Mouse (Mus musculus): ENCODE measurements around the gene Commd1. TPM values are rescaled to one million over a fixed set of nuclear protein-coding genes. Genes with fewer than 3 reads are reported as not detected.

The Commd1 gene
- total RNA-seq, 2 experiments from 2014 or later: 139 to 159 TPM

- no peak for DNase-seq (ENCODE audit: low spot score in 2 of 2)
Measured at GRCm38 (mm10) chr11:22952668-22953067, 29.5 kb downstream of the Commd1 start.

DNA sequence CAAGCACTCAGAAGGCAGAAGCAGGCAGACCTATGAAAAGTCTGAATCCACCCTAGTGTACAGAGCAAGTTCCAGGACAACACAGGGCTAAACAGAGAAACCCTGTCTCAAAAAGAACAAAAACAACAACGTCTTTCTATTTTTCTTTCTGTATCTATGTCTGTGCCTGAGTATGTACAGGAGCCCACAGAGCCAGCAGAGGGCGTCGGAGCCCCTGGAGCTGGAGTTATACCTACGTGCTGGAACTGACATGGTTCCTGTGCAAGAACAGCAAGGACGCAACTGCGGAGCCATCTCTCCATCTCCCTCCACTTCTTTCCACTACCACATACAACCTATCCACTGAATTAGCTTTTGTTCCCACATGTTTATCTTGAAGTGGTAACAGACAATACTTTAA is 32.1 kb downstream of the Commd1 start:
- no peak for DNase-seq (ENCODE audit: low spot score in 2 of 2)

DNA sequence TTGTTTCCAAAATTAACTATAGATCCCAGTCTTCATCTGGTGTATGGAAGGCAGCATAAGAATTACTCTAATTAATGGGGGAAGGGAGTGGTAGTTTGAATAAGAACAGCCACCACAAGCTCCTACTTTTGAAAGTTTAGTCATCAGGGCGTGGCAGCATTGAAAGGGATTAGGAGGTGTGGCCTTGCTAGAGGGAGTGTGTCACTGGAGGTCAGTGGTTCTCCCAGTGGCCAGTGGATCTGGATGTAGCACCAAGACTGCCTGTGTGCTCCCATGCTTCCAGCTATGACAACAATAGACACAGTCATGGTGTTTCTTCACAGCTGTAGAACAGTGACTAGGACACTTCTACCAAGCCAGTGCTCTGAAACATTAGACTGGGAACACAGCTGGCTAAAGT is 33.1 kb downstream of the Commd1 start:
- DNase-seq (ENCODE audit: low spot score in 2 of 2): no peak

- DNase-seq (ENCODE audit: low spot score in 2 of 2): no peak
Measured at GRCm38 (mm10) chr11:22938983-22939382, 43.2 kb downstream of the Commd1 start.

DNA sequence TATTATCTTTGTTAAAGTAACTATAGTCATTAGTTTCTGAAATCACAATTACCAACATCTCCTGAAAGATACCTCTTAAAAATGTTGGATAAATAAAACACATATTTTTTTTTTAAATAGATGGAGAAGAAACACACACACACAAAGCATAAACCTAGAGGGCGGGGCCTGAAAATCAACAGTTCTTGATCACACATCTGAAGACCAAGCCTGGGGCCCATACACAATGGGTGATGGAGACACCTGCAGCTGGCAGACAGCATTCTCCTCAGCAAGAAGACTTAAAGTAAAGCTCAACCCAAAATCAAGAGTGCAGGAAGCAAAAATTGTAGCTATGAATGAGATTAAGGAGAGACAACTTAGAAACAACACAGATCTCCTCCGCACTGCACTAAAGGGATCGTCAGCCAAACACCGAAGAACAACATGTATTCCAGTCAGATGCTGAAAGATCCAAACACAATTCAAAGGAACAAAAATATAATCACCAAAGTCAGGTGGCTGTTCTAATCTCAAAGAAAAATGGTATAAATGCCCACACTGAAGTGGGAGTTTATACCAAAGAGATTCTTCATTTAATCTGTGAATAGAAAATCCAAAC is 44.4 kb downstream of the Commd1 start:
- DNase-seq (ENCODE audit: low spot score in 2 of 2): no peak

- no peak for DNase-seq (ENCODE audit: low spot score in 2 of 2)
Measured at GRCm38 (mm10) chr11:22936446-22937125, 45.6 kb downstream of the Commd1 start.

DNA sequence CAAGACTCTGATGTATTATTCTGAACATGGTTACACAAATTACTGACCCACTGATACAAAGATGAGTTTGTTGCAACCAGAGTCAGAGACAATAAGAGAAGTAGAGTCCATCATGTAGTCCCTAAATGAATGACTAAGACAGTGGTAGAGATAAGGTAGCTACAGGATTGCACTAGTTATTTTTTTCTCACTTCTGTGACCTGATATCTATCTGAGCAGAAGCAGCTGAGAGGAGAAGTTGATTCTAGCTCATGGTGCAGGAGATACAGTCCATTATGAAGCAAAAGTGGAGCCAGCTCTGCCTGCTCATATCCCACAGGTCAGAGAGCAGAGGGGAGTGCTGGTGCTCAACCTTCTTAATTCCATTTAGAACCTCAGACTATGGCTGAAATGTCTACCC is 50.0 kb downstream of the Commd1 start:
- no peak for DNase-seq (ENCODE audit: low spot score in 2 of 2)

- no peak for DNase-seq (ENCODE audit: low spot score in 2 of 2)
Measured at GRCm38 (mm10) chr11:22931320-22931905, 50.8 kb downstream of the Commd1 start.

GRCm38 (mm10) chr11:22930129-22930528 is 52.1 kb downstream of the Commd1 start:
- no peak for DNase-seq (ENCODE audit: low spot score in 2 of 2)

DNA sequence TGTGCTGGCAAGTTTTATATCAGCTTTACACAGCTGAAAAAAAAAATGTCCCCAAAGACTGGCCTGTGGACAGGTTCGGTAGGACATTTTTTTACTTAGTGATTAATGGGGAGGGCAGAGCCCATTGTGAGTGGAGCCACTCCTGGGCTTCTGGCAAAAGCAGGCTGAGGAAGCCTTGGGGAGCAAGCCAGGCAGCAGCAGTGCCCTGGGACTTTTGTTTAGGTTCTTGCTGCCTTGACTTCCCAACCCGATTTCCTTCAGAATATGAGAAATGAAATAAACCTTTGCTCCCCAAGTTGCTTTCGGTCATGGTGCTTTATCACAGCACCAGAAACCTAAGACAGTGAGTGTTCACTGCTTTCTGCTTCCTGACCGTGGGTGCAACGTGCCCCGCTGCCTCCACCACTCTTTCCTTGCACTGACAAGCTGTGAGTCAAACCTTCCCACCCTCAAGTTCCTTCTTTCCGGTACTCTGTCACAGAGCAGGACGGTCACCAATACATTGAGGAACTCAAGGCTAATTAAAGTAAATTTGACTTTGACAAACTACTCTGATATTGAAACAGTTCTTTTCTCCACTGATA is 53.5 kb downstream of the Commd1 start:
- DNase-seq (ENCODE audit: low spot score in 2 of 2): no peak

DNA sequence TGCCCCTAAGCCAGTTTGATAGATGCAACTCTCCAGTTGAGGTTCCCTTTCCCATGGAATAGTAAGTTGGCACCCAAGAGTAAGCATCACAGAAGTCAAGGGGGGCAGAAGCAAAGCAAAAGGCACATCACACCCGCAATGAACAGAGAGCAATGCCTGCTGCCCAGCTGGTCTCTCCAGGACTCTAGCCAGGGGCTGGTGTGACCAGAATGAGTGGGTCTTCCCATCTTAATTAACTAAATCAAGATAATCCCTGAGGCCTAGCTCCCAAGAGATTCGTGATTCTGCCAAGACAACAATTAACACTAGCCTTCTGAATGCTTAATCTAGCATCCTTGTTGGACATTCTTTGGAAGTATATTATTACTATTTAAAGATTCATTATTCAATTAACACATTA is 58.6 kb downstream of the Commd1 start:
- no peak for DNase-seq (ENCODE audit: low spot score in 2 of 2)

GRCm38 (mm10) chr11:22922546-22922945 is 59.6 kb downstream of the Commd1 start:
- DNase-seq (ENCODE audit: low spot score in 2 of 2): no peak

GRCm38 (mm10) chr11:22919336-22919735 is 62.8 kb downstream of the Commd1 start:
- no peak for DNase-seq (ENCODE audit: low spot score in 2 of 2)

DNA sequence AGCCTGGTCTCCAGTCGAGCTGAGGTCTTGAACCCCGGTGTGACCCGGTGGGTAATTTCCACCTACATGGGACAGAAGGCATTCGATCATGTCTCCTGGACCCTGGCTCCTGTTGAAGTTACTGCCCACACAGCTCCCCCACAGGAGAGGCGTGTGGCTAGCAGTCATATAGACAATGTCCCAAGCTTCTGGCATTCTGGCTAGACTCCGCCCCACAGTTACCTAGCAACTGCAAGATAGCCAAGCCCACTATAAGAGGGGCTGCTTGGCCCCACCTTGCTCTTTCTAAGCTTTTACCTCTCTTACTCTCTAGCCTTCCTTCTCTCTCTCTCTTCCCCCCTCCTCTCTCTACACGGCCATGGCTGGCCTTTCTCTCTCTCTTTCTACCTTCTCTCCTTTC is 64.4 kb downstream of the Commd1 start:
- no peak for DNase-seq (ENCODE audit: low spot score in 2 of 2)

GRCm38 (mm10) chr11:22913744-22914143 is 68.4 kb downstream of the Commd1 start:
- DNase-seq (ENCODE audit: low spot score in 2 of 2): no peak

DNA sequence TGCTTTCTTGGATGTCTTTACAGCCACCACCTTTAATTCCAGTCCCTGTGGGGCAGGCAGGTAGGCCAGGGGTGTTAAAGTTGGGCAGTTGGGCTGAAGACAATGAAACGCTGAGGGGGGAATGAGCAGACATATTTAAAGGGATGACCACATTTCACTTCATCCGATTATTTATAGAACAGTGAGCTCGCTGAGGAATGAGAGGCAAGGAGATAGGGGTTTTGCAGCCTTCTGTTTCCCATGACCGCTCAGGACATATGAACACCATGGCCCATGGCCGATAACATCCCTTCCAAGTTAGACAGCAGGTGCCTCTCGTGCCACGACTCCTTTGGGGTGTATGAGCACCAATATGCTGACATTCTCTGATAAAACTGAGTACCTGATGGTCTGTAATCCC is 70.4 kb downstream of the Commd1 start:
- no peak for DNase-seq (ENCODE audit: low spot score in 2 of 2)

DNA sequence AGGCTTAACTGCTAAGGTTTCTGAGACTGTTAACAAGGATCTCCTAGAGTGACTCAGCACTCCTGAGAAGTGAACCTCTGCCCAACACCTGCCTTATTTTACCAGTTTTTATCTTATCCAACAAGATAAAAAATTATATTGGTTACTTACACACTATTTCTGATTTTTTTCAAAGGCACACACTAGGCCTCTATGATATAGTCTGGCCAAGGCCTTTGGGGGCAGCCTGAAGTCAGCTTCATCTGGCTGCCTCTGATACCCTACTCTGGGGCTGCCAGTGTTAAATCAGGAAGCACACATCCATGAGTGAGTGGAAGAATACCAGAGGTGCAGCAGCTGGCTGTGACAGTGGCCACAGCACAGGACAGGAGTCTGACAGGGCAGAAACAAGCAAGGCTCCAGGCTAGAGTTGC is 75.7 kb downstream of the Commd1 start:
- DNase-seq (ENCODE audit: low spot score in 2 of 2): no peak

- no peak for DNase-seq (ENCODE audit: low spot score in 2 of 2)
Measured at GRCm38 (mm10) chr11:22902923-22903322, 79.3 kb downstream of the Commd1 start.

DNA sequence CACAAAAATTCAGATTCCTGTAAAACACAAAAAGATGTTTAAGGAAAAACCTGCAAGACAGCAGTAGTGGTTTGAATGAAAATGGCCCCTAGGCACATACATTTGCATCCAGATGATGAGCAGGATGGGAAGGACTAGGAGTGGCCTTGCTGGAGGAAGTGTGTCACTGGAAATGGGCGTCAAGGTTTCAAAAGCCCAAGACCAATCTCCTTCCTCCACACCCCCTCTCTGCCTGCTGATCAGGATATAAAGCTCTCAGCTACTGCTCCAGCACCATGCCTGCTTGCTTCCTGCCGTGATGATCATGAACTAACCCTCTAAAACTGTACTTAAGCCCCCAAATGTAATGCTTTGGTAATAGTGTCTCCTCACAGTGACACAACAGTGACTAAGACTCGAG is 82.1 kb downstream of the Commd1 start:
- DNase-seq (ENCODE audit: low spot score in 2 of 2): no peak

DNA sequence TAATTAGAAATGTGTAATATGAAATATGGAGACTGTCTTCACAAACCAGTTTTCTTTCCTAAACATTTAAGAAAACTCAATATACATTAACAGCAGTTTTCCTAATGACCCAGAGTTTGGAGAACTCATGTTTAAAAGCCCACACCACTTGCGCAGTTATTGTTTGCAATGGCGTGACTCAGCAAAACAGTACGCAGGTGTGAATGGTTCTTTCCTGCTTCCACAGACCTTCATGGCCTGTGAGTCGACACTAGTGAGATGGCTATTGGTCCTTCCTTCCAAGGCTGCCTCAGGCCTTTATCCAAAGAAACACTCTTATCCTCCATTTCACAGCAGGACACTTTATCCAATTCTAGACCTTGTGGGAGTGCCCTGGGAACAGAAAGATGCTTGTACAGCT is 84.5 kb downstream of the Commd1 start:
- no peak for DNase-seq (ENCODE audit: low spot score in 2 of 2)

DNA sequence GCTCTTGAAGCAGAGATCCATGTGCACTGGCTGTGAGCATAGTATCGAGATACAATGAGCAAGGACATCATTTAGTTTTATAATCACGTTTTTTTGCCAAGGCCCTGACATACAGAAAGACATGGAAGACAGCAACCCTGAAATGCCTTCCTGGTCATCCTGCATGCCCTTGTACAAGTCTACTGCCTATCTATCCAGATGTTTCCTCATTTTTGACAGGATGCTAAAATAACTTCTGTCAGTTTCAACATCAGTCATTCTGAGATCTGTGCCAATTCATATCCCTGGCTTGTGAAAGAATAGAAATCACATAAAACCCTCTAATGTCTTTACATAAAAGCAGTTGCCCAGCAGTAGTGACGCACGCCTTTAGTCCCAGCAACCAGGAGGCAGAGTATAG is 85.1 kb downstream of the Commd1 start:
- no peak for DNase-seq (ENCODE audit: low spot score in 2 of 2)

DNA sequence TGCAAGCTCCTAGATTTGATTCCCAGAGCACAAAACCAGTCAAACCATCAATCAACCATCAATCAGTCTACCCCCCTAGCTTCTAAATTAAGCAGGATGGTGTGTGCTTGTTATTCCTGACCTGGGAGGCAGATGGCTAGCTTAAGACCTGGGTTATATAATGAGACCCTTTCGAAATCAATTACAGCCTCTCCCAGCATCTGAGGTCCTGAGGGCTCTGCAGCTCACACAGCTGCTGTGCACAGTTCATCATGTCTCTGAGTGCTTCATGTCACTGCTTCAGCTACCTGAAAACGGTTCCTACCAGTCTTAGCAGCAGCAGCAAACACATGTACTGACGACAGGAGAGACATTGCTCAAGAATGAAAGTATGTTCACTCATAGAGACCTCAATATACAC is 89.1 kb downstream of the Commd1 start:
- no peak for DNase-seq (ENCODE audit: low spot score in 2 of 2)

GRCm38 (mm10) chr11:22892466-22892865 is 89.7 kb downstream of the Commd1 start:
- DNase-seq (ENCODE audit: low spot score in 2 of 2): no peak
